Mouse (Mus musculus): ENCODE measurements at regions not wholly inside any gene's neighbourhood (a gene's known extent, or its start where the extent isn't known, plus 50 kb on each side); places are given as distances from the start of the nearest gene placed in this dataset.
A peak's percentile ranks its signal among the peaks of the same experiment; 100 is the strongest.

DNA sequence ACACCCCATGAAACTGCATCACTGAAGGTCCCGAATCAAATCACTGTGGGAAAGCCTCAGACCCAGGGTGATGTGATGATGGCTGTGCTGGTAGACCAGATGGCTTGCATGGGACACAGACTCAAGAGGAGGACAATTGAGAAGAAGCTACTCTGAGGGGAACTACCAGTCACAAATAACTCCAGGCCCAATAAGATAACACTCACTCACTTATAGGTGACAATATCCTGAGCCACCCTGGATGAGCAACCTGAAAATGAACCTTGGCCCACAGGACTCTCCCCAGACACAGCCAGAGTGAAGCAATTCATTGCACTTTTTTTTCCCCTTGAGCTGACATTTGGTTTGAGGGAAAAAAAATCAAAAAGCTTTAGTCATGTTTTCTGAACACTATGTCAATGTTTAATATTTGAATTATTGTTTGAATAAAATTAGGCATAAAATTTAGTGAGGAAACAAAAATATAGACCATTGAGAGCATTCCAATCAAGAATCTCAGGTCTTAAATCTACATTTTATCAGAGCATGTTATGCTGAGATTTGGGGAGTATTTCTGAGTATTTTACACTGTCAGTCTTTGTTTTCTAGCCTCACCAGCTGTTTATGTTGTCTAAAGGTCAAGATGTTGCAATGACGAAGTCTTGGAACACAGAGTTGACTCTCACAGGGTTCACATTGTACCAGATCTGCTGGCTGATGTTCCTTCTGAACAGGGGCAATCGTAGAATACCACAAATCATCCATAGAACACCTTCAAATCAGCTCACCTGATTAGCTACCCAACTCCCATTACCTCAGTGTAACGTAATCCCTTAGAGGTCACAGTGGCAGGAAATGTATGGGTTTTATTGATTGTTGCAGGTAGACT is 67.9 kb upstream of the Gm6993 start:
- no peak for DNase-seq (ENCODE audit: low spot score in 2 of 2)

DNA sequence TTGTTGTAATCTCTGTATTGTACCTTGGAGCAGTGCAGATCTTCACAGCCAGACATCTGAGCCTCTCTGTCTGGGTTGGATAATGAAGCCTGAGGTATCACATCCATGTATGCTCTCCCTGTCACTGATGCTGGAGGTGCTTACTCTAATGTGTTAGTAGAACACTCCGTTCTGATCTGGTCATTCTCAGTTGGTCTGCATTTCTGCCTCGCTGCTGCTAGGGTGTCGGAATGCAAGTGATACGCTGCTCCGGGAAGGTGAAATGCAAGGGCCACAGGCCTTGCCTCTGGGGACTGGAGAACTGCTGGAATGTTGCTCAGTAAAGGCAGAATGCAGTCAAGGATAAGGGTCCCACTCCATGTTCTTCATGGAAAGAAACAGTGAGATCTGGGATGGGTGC is 67.1 kb upstream of the Gm6993 start:
- DNase-seq (ENCODE audit: low spot score in 2 of 2): no peak

DNA sequence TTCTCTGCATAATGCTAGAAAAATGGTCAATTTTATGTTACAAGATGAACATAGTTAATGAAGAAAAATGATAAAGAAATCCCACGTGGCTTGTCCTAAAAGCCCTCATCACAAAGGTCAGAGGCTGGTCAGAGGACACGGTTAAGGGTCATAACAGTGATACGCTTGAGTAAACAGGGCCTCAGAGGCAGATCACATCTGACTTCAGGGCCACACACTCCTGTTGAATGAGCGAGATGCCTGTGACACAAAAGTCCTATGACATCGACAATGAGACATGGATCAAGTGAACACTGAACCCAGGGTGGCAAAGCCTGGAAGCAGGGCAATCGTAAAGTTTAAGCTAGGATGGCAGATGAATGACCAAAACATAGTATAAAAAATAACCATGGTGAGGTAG is 61.0 kb upstream of the Gm6993 start:
- DNase-seq (ENCODE audit: low spot score in 2 of 2): no peak

GRCm38 (mm10) chr12:31183632-31184031 is 56.9 kb upstream of the Gm6993 start:
- no peak for DNase-seq (ENCODE audit: low spot score in 2 of 2)

DNA sequence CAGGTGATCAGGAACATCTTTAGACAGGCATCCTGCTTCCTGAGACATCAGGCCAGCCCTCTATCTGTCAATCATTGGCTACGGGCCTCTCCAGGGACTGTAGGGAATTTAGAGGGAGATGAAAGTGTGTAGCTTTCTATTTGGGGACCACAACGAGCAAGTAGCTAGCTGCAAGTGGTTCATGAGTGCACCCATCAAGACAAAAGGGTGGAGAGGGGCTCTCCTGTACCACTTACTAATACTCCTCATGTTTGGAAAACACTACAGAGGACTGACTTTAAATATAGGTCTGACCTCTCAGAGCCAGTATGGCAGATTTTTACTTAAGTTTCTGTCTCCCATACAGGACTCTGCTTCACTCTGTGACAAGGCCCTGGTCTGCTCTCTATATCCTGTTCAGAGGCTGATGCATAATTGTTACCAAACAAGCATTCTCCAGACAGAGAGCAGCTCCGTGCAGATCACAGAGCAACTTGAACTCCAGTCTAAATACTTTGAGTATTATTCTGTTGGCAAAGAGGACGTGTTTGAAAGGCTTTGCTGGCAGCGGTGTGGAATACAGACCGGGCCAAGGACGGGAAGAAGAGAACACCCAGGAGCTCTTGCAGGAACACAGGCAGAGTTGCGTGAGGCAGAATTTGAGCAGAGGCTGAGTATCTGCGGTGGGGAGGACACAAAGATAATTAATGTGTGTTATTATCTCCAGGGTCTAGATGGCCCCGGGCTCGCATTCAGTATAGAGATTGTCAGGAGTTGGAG is 56.2 kb upstream of the Gm6993 start:
- DNase-seq (ENCODE audit: low spot score in 2 of 2): peak in 1 of 2 experiments; percentile 71

DNA sequence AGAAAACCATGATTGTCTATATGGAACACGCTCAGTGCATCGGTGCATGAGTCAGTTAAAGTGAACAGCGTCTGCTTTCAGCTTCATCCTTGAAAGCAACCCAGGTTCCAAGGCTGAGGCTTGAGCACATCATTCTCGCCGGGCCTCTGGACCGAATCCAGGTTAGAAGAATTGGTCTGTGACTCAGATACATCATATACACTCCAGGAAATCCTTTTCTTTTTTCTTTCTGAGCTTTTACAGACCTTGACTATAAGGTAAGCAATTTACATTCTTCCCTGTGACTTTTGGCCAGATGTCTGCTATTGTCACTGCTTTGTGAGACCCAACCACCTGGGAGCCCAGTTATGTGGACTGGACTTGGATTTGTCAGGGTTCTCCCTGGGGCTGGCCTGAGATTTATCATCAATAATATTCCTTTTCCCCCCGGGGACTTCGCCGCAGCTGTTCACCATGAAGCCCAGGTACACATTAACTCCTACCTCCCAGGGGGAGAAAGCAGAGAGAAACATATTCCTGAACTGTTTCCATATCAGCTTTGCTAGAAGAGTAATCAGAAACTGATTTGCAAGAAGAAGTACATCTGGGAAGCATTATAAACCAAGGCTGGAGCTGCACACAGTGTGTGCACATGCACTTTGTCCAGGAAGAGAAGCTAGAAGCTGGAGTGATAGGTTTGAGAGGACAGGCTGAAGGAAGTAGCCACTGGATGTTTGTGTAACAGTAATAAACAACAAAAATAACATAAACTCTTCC is 55.2 kb upstream of the Gm6993 start:
- DNase-seq (ENCODE audit: low spot score in 2 of 2): no peak

- DNase-seq (ENCODE audit: low spot score in 2 of 2): no peak
These were observed 54.4 kb upstream of the Gm6993 start for GRCm38 (mm10) chr12:31185933-31186845.

- DNase-seq (ENCODE audit: low spot score in 2 of 2): no peak
These were observed 52.5 kb upstream of the Gm6993 start for GRCm38 (mm10) chr12:31188011-31188576.

- DNase-seq (ENCODE audit: low spot score in 2 of 2): no peak
These were observed 50.3 kb upstream of the Gm6993 start for GRCm38 (mm10) chr12:31190265-31190664.

All from urinary bladder, adult 18-20 months (tissue).